Mouse (Mus musculus): Measurements from ENCODE around the gene Erbb3.
"Not testable (repeated sequence)": the region's sequence is repeated elsewhere in the genome, so short reads cannot be mapped to it uniquely, and the experiment has no call there.

Erbb3 gene

DNA sequence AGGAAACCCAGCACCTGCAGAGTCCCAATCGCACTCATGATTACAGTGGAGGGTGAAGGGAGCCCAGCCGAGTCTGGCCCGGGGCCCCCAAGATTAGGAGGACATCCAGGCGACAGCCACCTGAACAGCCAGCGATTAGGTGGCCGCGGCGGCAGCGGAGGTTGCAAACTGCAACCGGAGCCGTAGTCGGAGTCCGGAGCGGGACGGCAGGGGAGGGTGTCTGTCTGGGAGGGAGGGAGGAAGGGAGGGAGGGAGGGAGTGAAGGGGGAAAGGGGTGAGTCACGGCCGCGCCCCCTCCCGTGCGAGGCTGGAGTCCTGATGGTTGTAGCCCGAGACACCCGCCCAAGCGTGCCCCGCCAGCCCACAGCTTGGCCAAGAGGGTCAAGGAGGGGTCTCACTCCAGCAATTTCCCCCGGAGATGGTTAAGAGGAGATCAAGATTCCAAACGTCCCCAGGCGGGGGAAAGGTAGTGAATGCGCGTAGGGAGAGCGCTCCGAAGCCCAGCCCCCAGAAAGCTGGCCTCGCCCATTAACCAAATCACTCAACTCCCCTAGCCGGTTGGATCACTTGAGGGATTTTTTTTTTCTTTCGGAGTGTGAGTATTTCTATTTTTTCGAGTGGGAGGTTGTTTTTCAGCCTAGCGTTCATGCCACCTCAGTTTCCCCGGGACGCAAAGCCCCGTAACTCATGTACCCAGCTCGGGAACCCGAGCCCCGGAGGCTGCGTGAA lies at the start of gene Erbb3:
TSS of gene Erbb3 (minus strand) at position 189 of the 729 bp plus-strand sequence.
- peak; percentile 80 for DNase-seq

GRCm38 (mm10) chr10:128637011-128637410 lies 47.6 kb upstream of the Erbb3 start:
- DNase-seq, result peak; percentile 46

- DNase-seq, result no peak
Observed at GRCm38 (mm10) chr10:128636561-128636960, 47.1 kb upstream of the Erbb3 start.

- no peak for DNase-seq
Observed at GRCm38 (mm10) chr10:128635697-128636096, 46.2 kb upstream of the Erbb3 start.

DNA sequence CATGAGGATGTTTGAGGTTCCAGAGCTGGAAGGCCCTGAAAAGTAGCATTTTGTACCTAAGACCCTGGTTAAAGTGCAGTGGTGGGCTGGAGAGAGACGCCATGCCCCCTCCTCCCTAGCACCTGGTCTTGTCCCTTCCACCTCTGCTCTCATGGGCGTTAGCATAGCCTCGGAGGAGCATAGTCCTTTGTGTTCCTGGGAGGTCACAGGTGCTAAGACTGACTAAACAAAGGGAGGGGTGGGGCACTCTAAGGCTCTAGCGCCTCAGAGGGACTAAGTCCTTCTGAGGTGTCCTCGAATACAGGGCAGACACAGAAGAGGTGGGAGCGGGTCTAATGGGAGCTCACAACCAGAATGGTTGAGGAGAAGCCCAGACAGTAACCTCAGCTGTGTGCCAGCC lies 42.1 kb upstream of the Erbb3 start:
- no peak for DNase-seq

- not testable (repeated sequence) for DNase-seq
Observed at GRCm38 (mm10) chr10:128630306-128630705, 40.9 kb upstream of the Erbb3 start.

- no peak for DNase-seq
Observed at GRCm38 (mm10) chr10:128629746-128630145, 40.3 kb upstream of the Erbb3 start.

GRCm38 (mm10) chr10:128627398-128628317 lies 38.2 kb upstream of the Erbb3 start:
- DNase-seq, result no peak

DNA sequence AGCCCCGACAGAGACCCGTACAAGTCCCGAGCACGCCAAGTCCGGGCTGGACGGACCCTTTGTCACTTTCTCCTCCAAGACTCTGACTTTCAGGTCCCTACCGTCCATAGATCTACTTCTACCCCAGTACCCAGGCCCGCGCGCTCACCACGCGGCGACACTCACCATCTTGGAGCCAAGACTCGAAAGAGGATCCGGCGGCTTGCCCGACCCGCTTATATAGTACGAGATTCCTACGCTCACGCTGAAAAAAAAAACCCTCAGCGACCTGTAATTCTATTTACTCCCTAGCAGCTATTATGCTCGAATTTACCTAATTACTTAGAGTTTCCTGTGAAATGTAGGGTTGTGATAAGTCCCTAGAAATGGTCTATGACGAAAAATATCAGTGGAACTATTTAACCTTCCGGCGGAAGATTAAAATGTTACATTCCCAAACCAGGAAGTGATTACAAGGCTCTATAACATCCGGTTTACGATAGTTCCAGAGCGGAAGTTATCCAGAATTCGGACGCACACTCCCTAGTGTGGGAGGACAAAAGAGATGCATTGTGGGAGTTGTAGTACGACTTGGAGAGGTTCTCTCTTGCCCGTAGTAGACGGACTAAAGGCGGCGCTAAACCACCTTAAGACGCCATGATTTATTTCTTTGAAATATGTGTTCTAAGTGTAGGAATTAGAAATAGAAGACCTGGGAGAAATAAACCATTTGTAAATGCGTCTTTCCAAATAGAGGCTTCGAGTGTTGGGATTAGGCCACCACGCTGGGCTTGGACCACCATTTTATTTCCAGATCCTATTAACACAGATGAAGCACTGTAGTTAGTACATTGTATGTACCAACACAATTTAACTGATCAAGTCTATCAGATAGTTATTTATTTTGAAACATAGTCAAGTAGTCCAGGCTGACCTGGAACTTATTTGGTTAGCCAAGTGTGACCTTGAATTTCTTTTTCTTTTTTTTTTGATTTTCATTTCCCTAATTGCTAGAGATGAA lies 37.2 kb upstream of the Erbb3 start, which contains the start of gene Rps26:
TSS of gene Rps26 (minus strand) at position 437 of the 1,000 bp plus-strand sequence.
- peak; percentile 99 for DNase-seq

- no peak for DNase-seq
Observed at GRCm38 (mm10) chr10:128625287-128625894, 35.9 kb upstream of the Erbb3 start.

- DNase-seq, result not testable (repeated sequence)
Observed at GRCm38 (mm10) chr10:128623106-128623613, 33.7 kb upstream of the Erbb3 start.

DNA sequence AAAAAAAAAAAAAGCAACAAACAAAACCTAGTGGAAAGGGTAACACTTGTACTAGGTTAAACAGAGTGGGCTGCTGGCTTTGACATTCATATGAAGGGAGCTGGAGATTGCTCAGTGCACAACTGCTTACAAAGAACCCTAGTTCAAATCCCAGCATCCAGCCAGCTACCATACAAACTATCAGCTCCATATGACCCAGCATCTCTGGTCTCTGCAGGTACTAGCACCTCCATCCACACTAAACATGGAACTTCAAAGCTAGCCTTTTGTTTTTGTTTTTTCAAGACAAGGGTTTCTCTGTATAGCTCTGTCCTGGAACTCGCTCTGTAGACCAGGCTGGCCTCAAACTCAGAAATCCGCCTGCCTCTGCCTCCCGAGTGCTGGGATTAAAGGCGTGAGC lies 33.2 kb upstream of the Erbb3 start:
- DNase-seq, result no peak

DNA sequence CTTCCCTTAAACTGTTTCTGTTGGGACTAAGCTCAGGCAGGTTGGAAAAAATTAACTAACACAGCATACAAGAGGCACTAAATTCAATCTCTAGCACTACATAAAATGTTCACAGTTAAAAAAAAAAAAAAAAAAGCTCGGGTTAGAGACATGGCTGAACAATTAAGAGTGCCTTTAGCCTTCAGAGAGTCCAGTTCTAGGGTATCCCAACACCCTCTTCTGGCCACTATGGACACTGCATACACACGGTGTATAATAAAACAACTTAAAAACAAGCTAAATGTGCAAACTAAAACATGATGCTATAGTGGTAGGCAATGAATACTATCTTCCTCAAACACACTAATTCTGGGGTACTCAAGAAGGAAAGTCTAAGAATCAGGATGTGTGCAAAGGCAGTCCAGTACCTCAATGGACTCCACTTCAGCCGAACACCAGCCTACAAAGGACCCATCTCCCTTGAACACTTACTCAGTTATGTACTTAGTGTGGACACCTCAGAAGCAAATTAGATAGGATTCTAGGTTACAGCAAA lies 32.6 kb upstream of the Erbb3 start:
- no peak for DNase-seq

DNA sequence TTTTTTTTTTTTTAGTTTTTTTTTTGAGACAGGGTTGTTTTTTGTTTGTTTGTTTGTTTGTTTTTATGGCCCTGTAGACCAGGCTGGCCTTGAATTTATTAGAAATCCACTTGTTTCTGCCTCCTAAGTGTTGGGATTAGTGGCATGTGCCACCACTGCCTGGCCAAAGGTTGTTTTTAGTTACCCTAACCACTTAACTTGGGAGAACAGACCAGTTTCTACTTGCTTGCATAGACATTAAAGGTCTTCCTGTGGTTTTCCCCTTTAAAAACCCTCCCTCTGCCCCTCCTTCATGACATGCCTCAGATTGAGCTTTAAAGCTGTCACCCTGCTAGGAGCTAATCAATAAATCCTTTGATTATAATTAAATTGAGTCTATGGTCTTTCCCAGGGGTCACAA lies 30.8 kb upstream of the Erbb3 start:
- DNase-seq, result no peak

- DNase-seq, result not testable (repeated sequence)
Observed at GRCm38 (mm10) chr10:128619148-128619547, 29.7 kb upstream of the Erbb3 start.

- DNase-seq, result no peak
Observed at GRCm38 (mm10) chr10:128618570-128618969, 29.1 kb upstream of the Erbb3 start.

GRCm38 (mm10) chr10:128615798-128616448 lies 26.5 kb upstream of the Erbb3 start:
- DNase-seq, result not testable (repeated sequence)

GRCm38 (mm10) chr10:128614934-128615333 lies 25.5 kb upstream of the Erbb3 start:
- no peak for DNase-seq

DNA sequence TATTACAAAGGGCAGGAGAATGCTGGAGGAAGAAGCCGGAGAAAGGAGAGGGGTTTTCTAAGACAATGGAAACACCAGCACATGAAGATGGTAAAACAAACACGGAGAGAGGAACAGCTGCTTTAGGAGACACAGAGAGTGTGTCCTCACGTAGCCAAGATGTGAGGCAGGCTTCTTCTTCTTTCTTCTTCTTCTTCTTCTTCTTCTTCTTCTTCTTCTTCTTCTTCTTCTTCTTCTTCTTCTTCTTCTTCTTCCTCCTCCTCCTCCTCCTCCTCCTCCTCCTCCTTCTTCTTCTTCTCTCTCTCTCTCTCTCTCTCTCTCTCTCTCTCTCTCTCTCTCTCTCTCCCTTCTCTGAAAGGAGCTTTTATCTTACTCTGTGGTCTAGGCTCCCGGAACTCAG lies 24.4 kb upstream of the Erbb3 start:
- DNase-seq, result not testable (repeated sequence)

- DNase-seq, result no peak
Observed at GRCm38 (mm10) chr10:128613154-128613440, 23.6 kb upstream of the Erbb3 start.
